Mouse (Mus musculus): ENCODE data around the gene Sost. TPM values are rescaled to one million over a fixed set of nuclear protein-coding genes. Genes with fewer than 3 reads are reported as not detected.

Sost gene
- polyA plus RNA-seq, 1 experiment = not detected

- TF ChIP-seq TAL1 (IDR thresholded peaks at IDR 0.05; ENCODE audit: low read length) (no peak), GATA1 (IDR thresholded peaks at IDR 0.05; ENCODE audit: low read length) (no peak)
- Histone ChIP-seq H3K27me3 (ENCODE audit: control insufficient read depth) (peaks cover 4% of the 10 kb centered on the region), H3K4me3 (replicated peaks) (no peak overlapping the region), H3K9me3 (ENCODE audit: control insufficient read depth, low read length) (no peaks in the 10 kb centered on the region), H3K4me1 (ENCODE audit: control insufficient read depth) (no peaks in the 10 kb centered on the region), H3K36me3 (ENCODE audit: control insufficient read depth) (no peaks in the 10 kb centered on the region)
Measured at GRCm38 (mm10) chr11:101921361-101921952, 45.4 kb downstream of the Sost start.

GRCm38 (mm10) chr11:101919660-101920059 is 47.2 kb downstream of the Sost start:
- H3K4me1 ChIP-seq (ENCODE audit: control insufficient read depth) = no peaks in the 10 kb centered on the region
- H3K36me3 ChIP-seq (ENCODE audit: control insufficient read depth) = no peaks in the 10 kb centered on the region
- H3K4me3 ChIP-seq (replicated peaks) = no peak overlapping the region
- peaks cover 4% of the 10 kb centered on the region for H3K27me3 ChIP-seq (ENCODE audit: control insufficient read depth)
- TF ChIP-seq GATA1 (IDR thresholded peaks at IDR 0.05; ENCODE audit: low read length) (no peak), TAL1 (IDR thresholded peaks at IDR 0.05; ENCODE audit: low read length) (no peak)
- no peaks in the 10 kb centered on the region for H3K9me3 ChIP-seq (ENCODE audit: control insufficient read depth, low read length)

- H3K4me3 ChIP-seq (replicated peaks) = no peak overlapping the region
- H3K9me3 ChIP-seq (ENCODE audit: control insufficient read depth, low read length) = no peaks in the 10 kb centered on the region
- no peaks in the 10 kb centered on the region for H3K4me1 ChIP-seq (ENCODE audit: control insufficient read depth)
- peaks cover 4% of the 10 kb centered on the region for H3K27me3 ChIP-seq (ENCODE audit: control insufficient read depth)
- no peaks in the 10 kb centered on the region for H3K36me3 ChIP-seq (ENCODE audit: control insufficient read depth)
- TF ChIP-seq GATA1 (IDR thresholded peaks at IDR 0.05; ENCODE audit: low read length) (no peak), TAL1 (IDR thresholded peaks at IDR 0.05; ENCODE audit: low read length) (no peak)
Measured at GRCm38 (mm10) chr11:101918609-101919008, 48.2 kb downstream of the Sost start.

- Histone ChIP-seq H3K36me3 (ENCODE audit: control insufficient read depth) (no peaks in the 10 kb centered on the region), H3K27me3 (ENCODE audit: control insufficient read depth) (peaks cover 5% of the 10 kb centered on the region)
- no peak for TF ChIP-seq TAL1 (IDR thresholded peaks at IDR 0.05; ENCODE audit: low read length)
- TF ChIP-seq GATA1 (IDR thresholded peaks at IDR 0.05; ENCODE audit: low read length) = no peak
Measured at GRCm38 (mm10) chr11:101916772-101917171, 50.0 kb downstream of the Sost start.

DNA sequence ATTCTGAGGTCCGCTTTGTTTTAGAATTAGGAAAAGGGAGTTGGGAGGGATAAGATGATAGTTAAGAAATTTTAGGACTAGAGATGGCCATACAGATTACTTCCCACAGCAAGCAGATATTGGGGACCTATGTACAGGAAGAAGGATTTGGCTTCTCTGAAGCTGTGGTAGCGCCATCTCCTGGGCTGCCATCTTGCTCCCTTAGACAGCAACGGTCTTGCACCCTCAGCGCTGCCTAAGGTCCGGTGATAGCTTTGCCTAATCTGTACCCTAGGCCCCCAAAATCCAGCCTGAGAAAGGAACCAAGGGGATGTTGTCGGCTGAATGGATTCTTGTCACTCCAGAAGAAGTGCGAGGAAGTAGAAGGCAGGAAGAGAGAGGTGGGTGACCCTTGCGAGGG is 53.2 kb downstream of the Sost start:
- Histone ChIP-seq H3K4me1 (ENCODE audit: control insufficient read depth) (no peaks in the 10 kb centered on the region), H3K4me3 (replicated peaks) (no peak overlapping the region), H3K36me3 (ENCODE audit: control insufficient read depth) (no peaks in the 10 kb centered on the region), H3K9me3 (ENCODE audit: control insufficient read depth, low read length) (no peaks in the 10 kb centered on the region), H3K27me3 (ENCODE audit: control insufficient read depth) (peaks cover 8% of the 10 kb centered on the region)
- TF ChIP-seq TAL1 (IDR thresholded peaks at IDR 0.05; ENCODE audit: low read length) (no peak), GATA1 (IDR thresholded peaks at IDR 0.05; ENCODE audit: low read length) (no peak)

More at GRCm38 (mm10) chr11:101916772-101917171, 50.0 kb downstream of the Sost start:
- H3K4me3 ChIP-seq (replicated peaks) = no peak overlapping the region
- H3K4me1 ChIP-seq (ENCODE audit: control insufficient read depth) = no peaks in the 10 kb centered on the region
- H3K9me3 ChIP-seq (ENCODE audit: control insufficient read depth, low read length) = no peaks in the 10 kb centered on the region

Other genes with a start within 250 kb of the Sost start
- gene Dhx8, start 234.1 kb downstream of the Sost start, polyA plus RNA-seq (2012) = 0.88 and 0.89 TPM in 2 replicates
- 0.09 TPM in 1 of 2 replicates, not detected in the other for gene Etv4, start 181.6 kb downstream of the Sost start, polyA plus RNA-seq (2012)
- not detected in 2 replicates for gene Meox1, start 72.6 kb downstream of the Sost start, polyA plus RNA-seq (2012)
- gene Cfap97d1, start 17.3 kb upstream of the Sost start, polyA plus RNA-seq (2012) = not detected in 2 replicates
- 0.02 and 0.03 TPM in 2 replicates for gene Dusp3, start 20.0 kb upstream of the Sost start, polyA plus RNA-seq (2012)
- gene Mpp3, start 61.4 kb upstream of the Sost start, polyA plus RNA-seq (2012) = 0.05 TPM in 1 of 2 replicates, not detected in the other
- gene Cd300lg, start 74.5 kb upstream of the Sost start, polyA plus RNA-seq (2012) = not detected in 2 replicates
- gene Mpp2, start 121.5 kb upstream of the Sost start, polyA plus RNA-seq (2012) = 21.2 and 24.5 TPM in 2 replicates
- not detected in 2 replicates for gene Ppy, start 134.3 kb upstream of the Sost start, polyA plus RNA-seq (2012)
- gene Pyy, start 140.8 kb upstream of the Sost start, polyA plus RNA-seq (2012) = not detected in 2 replicates
- gene Nags, start 178.5 kb upstream of the Sost start, polyA plus RNA-seq (2012) = 0.14 and 0.16 TPM in 2 replicates
- gene Tmem101, start 189.4 kb upstream of the Sost start, polyA plus RNA-seq (2012) = 1.1 and 1.7 TPM in 2 replicates
- 8.9 TPM in 2 replicates for gene Lsm12, start 218.3 kb upstream of the Sost start, polyA plus RNA-seq (2012)
- gene G6pc3, start 222.6 kb upstream of the Sost start, polyA plus RNA-seq (2012) = 0.30 and 0.50 TPM in 2 replicates

All from erythroblast, embryonic 14.5 days (primary cell).